Mouse (Mus musculus) ES-E14 (cell line): ENCODE results near the gene Iqce. TPM values are rescaled to one million over a fixed set of nuclear protein-coding genes. Genes with fewer than 3 reads are reported as not detected.

Experiments
- DNase-seq: peaks from one replicate; pipeline ENCODE4 v3.0.0-alpha.2; 2013; ENCODE audit warnings: low read depth, low spot score
- H3K27ac ChIP-seq: 2 replicates; pipeline ENCODE4 v1.5.1; 2012; ENCODE audit warnings: low read depth, mild to moderate bottlenecking, low read length, moderate library complexity, mixed read lengths; ENCODE audit not compliant: poor library complexity, insufficient read depth, severe bottlenecking
- H3K36me3 ChIP-seq: 2 replicates; pipeline ENCODE4 v1.6.1; 2012; ENCODE audit warnings: mild to moderate bottlenecking, low read length, moderate library complexity, mixed read lengths; ENCODE audit not compliant: control insufficient read depth, poor library complexity, insufficient read depth, severe bottlenecking
- H3K4me1 ChIP-seq, 2 experiments: fragments of 150-350 bp in 1 of 2; sonication (generic) in 1 of 2; 2 replicates each; pipeline ENCODE4 v1.6.1; 2012; ENCODE audit warnings: low read length in 2 of 2, mild to moderate bottlenecking in 1 of 2, mixed read lengths in 1 of 2; ENCODE audit not compliant: control insufficient read depth in 2 of 2, insufficient read depth in 2 of 2, poor library complexity in 1 of 2
- H3K4me3 ChIP-seq, 2 experiments: fragments of 150-350 bp in 1 of 2; sonication (generic) in 1 of 2; 2 replicates each; pipeline ENCODE4 v1.5.1; 2012; ENCODE audit warnings: low read length in 2 of 2, low read depth in 1 of 2, mild to moderate bottlenecking in 1 of 2, mixed read lengths in 1 of 2; ENCODE audit not compliant: insufficient read depth in 1 of 2, poor library complexity in 1 of 2, severe bottlenecking in 1 of 2
- H3K9ac ChIP-seq: 2 replicates; pipeline ENCODE4 v1.6.1; 2012; ENCODE audit warnings: low read depth, mild to moderate bottlenecking, low read length, mixed read lengths; ENCODE audit not compliant: poor library complexity, insufficient read depth, severe bottlenecking
- H3K9me3 ChIP-seq: fragments of 150-350 bp; sonication (generic); 2 replicates; pipeline ENCODE4 v1.6.1; 2012; ENCODE audit warnings: low read depth, mild to moderate bottlenecking, low read length; ENCODE audit not compliant: control insufficient read depth, insufficient read depth
- CHD2 ChIP-seq: IDR thresholded peaks from 2 replicates; pipeline ENCODE4 v1.6.1; 2014; ENCODE audit warnings: mild to moderate bottlenecking, low read depth, low read length, inconsistent platforms
- HCFC1 ChIP-seq: IDR thresholded peaks from 2 replicates; pipeline ENCODE4 v1.6.1; 2012; ENCODE audit warnings: low read length, inconsistent platforms, borderline replicate concordance; ENCODE audit not compliant: insufficient read depth
- MAFK ChIP-seq: IDR thresholded peaks from 2 replicates; pipeline ENCODE4 v1.6.1; 2014; ENCODE audit warnings: mild to moderate bottlenecking, low read depth, low read length, inconsistent platforms; ENCODE audit not compliant: insufficient read depth
- ZC3H11A ChIP-seq: IDR thresholded peaks from 2 replicates; pipeline ENCODE4 v1.6.1; 2012; ENCODE audit warnings: low read depth, mild to moderate bottlenecking, inconsistent platforms, low read length, borderline replicate concordance
- ZNF384 ChIP-seq: IDR thresholded peaks from 2 replicates; pipeline ENCODE4 v1.6.1; 2012; ENCODE audit warnings: low read depth, low read length, inconsistent platforms
- in situ Hi-C, 2 experiments: fragments of 600-800 bp; cut with MboI; formaldehyde crosslinking; loops; one replicate each; pipeline ENCODE4 v1.15.1; 2025; ENCODE audit warnings: low sequenced_read_pairs in 2 of 2, inconsistent platforms in 1 of 2; ENCODE audit not compliant: unreplicated experiment in 2 of 2
- total RNA-seq: library from RNA; depleted of rRNA; stranded (reverse); fragments of 300-350 nt; gene quantifications from 2 replicates; pipeline ENCODE4 v1.2.3, GENCODE M21; 2012; rRNA removed

Iqce gene
- 9.9 and 14.7 TPM in 2 replicates for total RNA-seq

DNA sequence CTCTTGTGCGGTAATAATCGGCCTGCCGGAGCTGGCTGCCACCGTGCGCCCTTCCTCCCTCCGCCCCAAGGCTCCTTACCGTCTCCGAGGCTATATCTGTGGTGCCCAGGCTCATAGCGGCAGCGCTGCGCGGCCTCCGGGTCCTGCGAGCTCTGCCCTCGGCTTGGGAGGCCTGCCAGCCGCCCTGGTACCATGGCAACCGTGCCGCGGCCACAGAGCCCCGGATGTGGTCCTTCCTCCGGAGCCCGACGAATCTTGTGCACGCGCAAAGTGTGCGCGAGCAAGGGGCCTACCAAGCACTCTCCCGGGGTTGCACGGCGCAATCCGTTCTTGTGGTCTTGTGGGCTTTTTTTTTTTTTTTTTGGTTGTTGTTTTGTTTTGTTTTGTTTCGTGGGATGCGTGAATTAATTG is at the start of gene Iqce:
Gene Iqce (minus strand): TSS at position 276 of the 411 bp plus-strand sequence.
- Histone ChIP-seq H3K36me3 (peaks cover 2% of the 10 kb centered on the region; the same call in 1 of the 2 replicates), H3K27ac (peak within 1 kb of the TSS; percentile 48; the same call in 1 of the 2 replicates), H3K9me3 (no peaks in the 10 kb centered on the region), H3K9ac (peak within 1 kb of the TSS; percentile 79), H3K4me3 (peak within 1 kb of the TSS; percentile 72 to 74), H3K4me1 (peaks cover 0 to 11% of the 10 kb centered on the region in 2 experiments; a peak in 3 of 4 replicates)
- peak; percentile 81 for DNase-seq
- in situ Hi-C loops = no loop called here
- TF ChIP-seq ZC3H11A (no peak), ZNF384 (peak; percentile 91)

DNA sequence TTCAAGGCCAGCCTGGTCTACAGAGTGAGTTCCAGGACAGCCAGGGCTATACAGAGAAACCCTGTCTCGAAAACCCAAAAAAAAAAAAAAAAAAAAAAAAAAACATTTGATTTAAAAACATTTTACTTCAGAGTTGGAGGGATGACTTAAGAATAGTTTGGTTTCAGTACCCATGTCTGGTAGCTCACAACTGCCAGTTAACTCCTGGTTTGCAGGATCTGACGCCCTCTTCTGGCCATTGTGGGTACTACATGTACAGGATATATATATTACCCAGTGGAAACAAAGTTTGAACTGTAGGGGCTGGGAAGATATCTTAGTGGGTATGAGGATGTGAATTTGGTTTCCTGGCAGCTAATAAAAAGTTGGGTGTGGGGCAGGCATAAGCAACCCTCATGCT is 48.7 kb upstream of the Iqce start:
- no peak for DNase-seq
- Histone ChIP-seq H3K4me1 (peaks cover 0 to 4% of the 10 kb centered on the region in 2 experiments; a peak in 1 of 4 replicates), H3K9ac (no peak overlapping the region), H3K27ac (no peak overlapping the region), H3K4me3 (no peak overlapping the region), H3K9me3 (no peaks in the 10 kb centered on the region), H3K36me3 (peaks cover 3% of the 10 kb centered on the region; the same call in 1 of the 2 replicates)
- in situ Hi-C loops = no loop called here
- TF ChIP-seq MAFK (no peak), ZC3H11A (no peak), CHD2 (no peak), ZNF384 (peak; percentile 86)

DNA sequence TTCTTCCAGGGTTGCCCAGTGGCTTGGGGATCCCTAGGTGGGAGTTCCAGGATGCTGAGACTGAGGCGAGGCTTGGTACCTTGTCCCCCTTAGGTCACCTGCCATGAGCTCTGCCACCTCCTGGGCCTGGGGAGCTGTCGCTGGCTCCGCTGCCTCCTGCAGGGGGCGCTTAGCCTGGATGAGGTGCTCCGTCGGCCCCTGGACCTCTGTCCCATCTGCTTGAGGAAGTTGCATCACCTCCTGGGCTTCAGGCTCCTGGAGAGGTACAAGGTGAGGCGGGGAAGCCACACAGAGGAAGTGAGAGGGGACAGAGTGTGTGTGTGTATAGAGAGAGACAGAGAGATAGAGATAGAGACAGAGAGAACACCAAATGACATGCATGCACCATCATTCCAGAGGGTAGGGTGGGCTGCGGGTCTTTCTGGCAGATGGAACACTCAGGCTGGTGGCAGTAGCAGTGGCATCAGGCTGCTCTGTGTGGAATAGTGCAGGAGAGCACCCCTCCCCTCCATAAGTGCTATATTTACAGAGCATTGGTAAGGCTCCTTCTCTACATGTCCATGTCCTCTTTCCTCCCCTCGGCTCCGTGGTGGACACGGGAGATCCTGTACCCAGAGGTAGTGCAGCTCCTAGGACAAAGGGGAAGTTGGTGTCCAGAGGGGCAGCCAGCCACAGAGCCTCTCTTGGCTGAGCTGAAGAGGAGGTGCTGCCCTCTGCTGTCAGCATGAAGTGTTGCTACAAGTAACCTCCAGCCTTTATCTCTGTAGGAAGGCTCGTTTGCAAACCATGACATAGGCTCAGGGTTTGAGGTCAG is 47.1 kb upstream of the Iqce start:
- H3K4me3 ChIP-seq = peak overlapping the region; percentile 54; a peak in 3 of 4 replicates
- H3K36me3 ChIP-seq = peaks cover 3% of the 10 kb centered on the region; the same call in 1 of the 2 replicates
- H3K4me1 ChIP-seq = peaks cover 0 to 7% of the 10 kb centered on the region in 2 experiments; a peak in 2 of 4 replicates
- H3K9ac ChIP-seq = peak overlapping the region; percentile 57; the same call in 1 of the 2 replicates
- no peak overlapping the region for H3K27ac ChIP-seq
- TF ChIP-seq ZC3H11A (no peak; the same call in 1 of the 2 replicates), ZNF384 (no peak), MAFK (no peak), CHD2 (no peak), HCFC1 (no peak)
- no peaks in the 10 kb centered on the region for H3K9me3 ChIP-seq
- no peak for DNase-seq
- in situ Hi-C loops = no loop called here

DNA sequence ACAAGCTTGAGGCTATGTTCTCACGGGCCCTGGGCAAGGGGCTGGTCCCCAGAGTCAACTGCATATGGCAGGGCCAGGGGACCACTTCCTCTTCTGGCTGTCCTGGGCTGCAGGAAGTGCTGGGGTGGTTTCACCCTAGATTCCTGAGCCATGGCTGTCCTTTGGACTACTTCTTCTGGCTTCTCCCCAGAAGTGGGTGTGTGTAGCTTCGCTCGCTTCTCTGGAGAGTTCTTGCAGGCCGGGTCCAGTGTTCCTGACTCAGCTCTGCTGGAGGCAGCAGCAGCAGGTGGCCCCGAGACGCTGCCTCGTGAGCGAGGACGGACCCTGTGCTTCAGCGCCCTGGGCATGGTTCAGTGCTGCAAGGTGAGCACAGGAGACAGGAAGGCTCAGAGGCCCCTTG is 46.2 kb upstream of the Iqce start:
- H3K36me3 ChIP-seq = peaks cover 3% of the 10 kb centered on the region; the same call in 1 of the 2 replicates
- H3K27ac ChIP-seq = no peak overlapping the region
- DNase-seq = no peak
- no peak for TF ChIP-seq CHD2
- no peak for TF ChIP-seq HCFC1
- TF ChIP-seq ZC3H11A = no peak
- no peak for TF ChIP-seq MAFK
- in situ Hi-C loops = no loop called here
- peaks cover 0 to 7% of the 10 kb centered on the region in 2 experiments; a peak in 2 of 4 replicates for H3K4me1 ChIP-seq
- no peak overlapping the region for H3K4me3 ChIP-seq
- H3K9ac ChIP-seq = no peak overlapping the region
- H3K9me3 ChIP-seq = no peaks in the 10 kb centered on the region
